ENCODE assay signal across 8 mouse cellular contexts in genomic region chr14:72710341-72711027, GRCm38 (mm10). TPM values are rescaled to one million over a fixed set of nuclear protein-coding genes. Genes with fewer than 3 reads are reported as not detected.
DNase-seq lines count a peak whose midpoint lies in the region; ATAC-seq lines count a peak whose summit lies in the region.

No protein-coding gene starts in this region.

- DNase-seq in layer of hippocampus, adult 18-20 months (ENCODE audit: low spot score in 2 of 2), result peak; percentile 5 to 23
- no peak for DNase-seq in layer of hippocampus, adult 9-10 months (ENCODE audit: low spot score)
- peak; percentile 64 for DNase-seq in adrenal gland, postnatal 14 days
- DNase-seq in hindbrain, embryonic 14.5 days (ENCODE audit: low spot score), result peak; percentile 52
- peak; percentile 44 to 46 for DNase-seq in left cerebral cortex, postnatal 14 days (ENCODE audit: low spot score in 2 of 2)
- peak; percentile 41 to 44 for DNase-seq in spleen, postnatal 10 days (ENCODE audit: low spot score in 2 of 2)

- peak; percentile 51 for ATAC-seq in forebrain, embryonic 15.5 days (replicated peaks)
- peak; percentile 49 for ATAC-seq in hindbrain, embryonic 14.5 days (ENCODE audit: low FRiP score)

- H3K27ac ChIP-seq in forebrain, embryonic 15.5 days (replicated peaks), result peak overlapping the region; percentile 92
- H3K27ac ChIP-seq in hindbrain, embryonic 14.5 days, result peak overlapping the region; percentile 92

- no peaks in the 10 kb centered on the region for H3K9me3 ChIP-seq in forebrain, embryonic 15.5 days
- no peaks in the 10 kb centered on the region for H3K9me3 ChIP-seq in hindbrain, embryonic 14.5 days (ENCODE audit: control insufficient read depth, low read length)
- no peaks in the 10 kb centered on the region for H3K9me3 ChIP-seq in megakaryocyte, embryonic 14.5 days

- H3K4me1 ChIP-seq in forebrain, embryonic 15.5 days, result peaks cover 21% of the 10 kb centered on the region
- H3K4me1 ChIP-seq in hindbrain, embryonic 14.5 days (replicated peaks; ENCODE audit: control insufficient read depth, insufficient read depth, low read length), result peaks cover 12% of the 10 kb centered on the region
- H3K4me1 ChIP-seq in megakaryocyte, embryonic 14.5 days, result peaks cover 54% of the 10 kb centered on the region

- no peaks in the 10 kb centered on the region for H3K36me3 ChIP-seq in forebrain, embryonic 15.5 days
- H3K36me3 ChIP-seq in hindbrain, embryonic 14.5 days (replicated peaks; ENCODE audit: control insufficient read depth, insufficient read depth), result no peaks in the 10 kb centered on the region
- H3K36me3 ChIP-seq in megakaryocyte, embryonic 14.5 days (replicated peaks; ENCODE audit: low read length), result no peaks in the 10 kb centered on the region

- H3K4me3 ChIP-seq in forebrain, embryonic 15.5 days, result peak overlapping the region; percentile 97
- peak overlapping the region; percentile 94 for H3K4me3 ChIP-seq in hindbrain, embryonic 14.5 days (replicated peaks; ENCODE audit: low read length)
- peak overlapping the region; percentile 99 for H3K4me3 ChIP-seq in megakaryocyte, embryonic 14.5 days (replicated peaks)

- peak overlapping the region; percentile 73 for H3K4me2 ChIP-seq in forebrain, embryonic 15.5 days (replicated peaks)
- H3K4me2 ChIP-seq in hindbrain, embryonic 14.5 days (replicated peaks), result peak overlapping the region; percentile 72

- peak overlapping the region; percentile 90 for H3K9ac ChIP-seq in forebrain, embryonic 15.5 days (replicated peaks)
- peak overlapping the region; percentile 98 for H3K9ac ChIP-seq in hindbrain, embryonic 14.5 days

- peaks cover 6% of the 10 kb centered on the region; the same call in 1 of the 2 replicates for H3K27me3 ChIP-seq in forebrain, embryonic 15.5 days
- H3K27me3 ChIP-seq in hindbrain, embryonic 14.5 days (ENCODE audit: control insufficient read depth, insufficient read depth, low read length), result 0 out of 2 replicates have a peak, but pooled peaks cover 7% of the 10 kb centered on the region
- H3K27me3 ChIP-seq in megakaryocyte, embryonic 14.5 days (replicated peaks), result no peaks in the 10 kb centered on the region

- under 1% methylated on average over 38 of the region's 38 CpGs for WGBS in forebrain, embryonic 15.5 days
- 1% methylated on average over 38 of the region's 38 CpGs for WGBS in hindbrain, embryonic 14.5 days

- intact Hi-C loops in left cerebral cortex, postnatal 14 days (cut with DNase I), result loop anchor here (5.0 kb wide), 1 partner anchor 272 kb away; no protein-coding TSS in a partner anchor

RNA-seq across cellular contexts. Expression of gene Fndc3a, which starts 0.7 kb away (rescaled TPM):
- total RNA-seq in layer of hippocampus, adult 18-20 months (2021), result 10 to 100 TPM; 40.6 to 44.8 TPM
- 57.9 and 59.1 TPM in 2 replicates for total RNA-seq in adrenal gland, postnatal 14 days (2021)
- polyA plus RNA-seq in forebrain, embryonic 15.5 days (2015; fragmentation: Nextera tagmentation; extraction: Ambion mirVana), result 44.8 and 47.3 TPM in 2 replicates
- 46.6 and 51.6 TPM in 2 replicates for polyA plus RNA-seq in hindbrain, embryonic 14.5 days (2014; fragmentation: Nextera tagmentation; extraction: Ambion mirVana)
- total RNA-seq in left cerebral cortex, postnatal 14 days (2021), result 10 to 100 TPM; 40.7 to 41.4 TPM
- polyA plus RNA-seq in megakaryocyte, embryonic 14.5 days (2012; ENCODE audit: insufficient read depth, low replicate concordance), result 3.0 TPM in 1 of 2 replicates, not detected in the other
